Mouse (Mus musculus) layer of hippocampus, adult 9-10 months (tissue): ENCODE results near the gene Ndufs8.
"Not testable (repeated sequence)": the region's sequence is repeated elsewhere in the genome, so short reads cannot be mapped to it uniquely, and the experiment has no call there.

Source experiments
- DNase-seq: peaks from one replicate; pipeline ENCODE4 v3.0.0; 2022; ENCODE audit warnings: low spot score

Ndufs8 gene

DNA sequence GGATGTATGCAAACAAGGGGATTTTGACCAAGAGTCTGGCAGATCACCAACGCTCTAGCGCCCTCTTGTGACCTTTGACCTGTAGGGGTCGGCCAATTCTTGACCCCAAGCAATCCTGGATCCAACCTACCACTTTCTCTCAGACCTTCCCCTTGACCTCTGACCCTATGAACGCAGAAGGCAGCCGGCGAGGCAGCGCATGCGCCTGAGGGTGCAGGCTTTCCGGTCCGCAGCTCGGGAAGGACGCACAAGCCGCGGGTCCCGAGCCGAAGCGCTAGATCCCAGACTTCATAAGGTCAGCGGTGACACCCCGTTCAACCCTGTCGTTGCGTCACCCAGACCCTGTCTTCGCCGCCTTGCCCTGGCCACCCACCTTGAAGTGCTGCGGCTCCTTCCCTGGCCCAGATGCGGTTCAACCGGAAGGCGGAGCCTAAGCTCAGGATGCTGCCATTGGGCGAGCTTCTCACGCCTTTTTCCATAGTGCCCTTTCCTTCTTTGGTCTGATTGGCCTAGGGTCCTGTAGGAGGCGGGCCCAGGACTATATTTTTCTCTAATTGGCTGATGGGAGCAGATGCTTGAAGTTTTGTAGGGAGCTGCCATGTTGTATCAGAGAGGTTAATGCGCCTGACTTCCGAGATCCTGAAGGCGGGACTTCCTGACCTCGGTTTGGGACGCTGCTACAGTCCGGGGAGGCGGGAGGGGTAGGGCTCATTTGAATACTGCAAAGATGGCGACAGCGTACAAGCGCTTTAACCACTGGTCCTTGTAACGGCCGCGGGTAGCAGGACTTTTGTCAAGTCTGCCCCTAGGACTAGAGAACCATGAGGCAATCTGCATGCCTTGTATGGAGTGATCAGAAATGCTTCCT lies at the start of gene Ndufs8:
Gene Ndufs8, minus strand, starts transcription at position 438 of the 868 bp plus-strand sequence.
- peak; percentile 98 for DNase-seq

DNA sequence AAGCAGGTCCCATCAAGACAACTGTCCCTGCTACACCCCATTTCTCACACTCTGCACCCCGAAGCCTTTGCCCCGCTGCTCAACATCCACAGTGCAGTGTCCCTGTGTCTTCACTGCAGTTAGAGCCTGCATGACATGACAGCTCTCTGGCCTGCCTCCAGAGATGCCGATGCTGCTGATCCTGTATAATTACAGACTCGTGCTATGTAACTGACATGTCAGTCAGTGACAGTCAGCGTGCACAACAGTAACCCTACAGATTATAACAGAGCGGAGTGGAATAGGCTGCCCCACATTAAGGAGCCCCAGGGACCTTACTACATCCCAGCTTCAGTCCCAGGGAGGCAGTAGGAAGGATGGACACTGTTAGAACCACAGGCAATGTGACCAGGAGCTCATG lies 49.2 kb upstream of the Ndufs8 start:
- DNase-seq, result not testable (repeated sequence)

GRCm38 (mm10) chr19:3960211-3960610 lies 47.6 kb upstream of the Ndufs8 start:
- DNase-seq, result no peak

GRCm38 (mm10) chr19:3959030-3959429 lies 46.5 kb upstream of the Ndufs8 start:
- no peak for DNase-seq

- no peak for DNase-seq
Observed at GRCm38 (mm10) chr19:3958470-3958869, 45.9 kb upstream of the Ndufs8 start, which contains the start of gene Aldh3b3. Gene Aldh3b3, plus strand, starts transcription at chr19:3958645.

DNA sequence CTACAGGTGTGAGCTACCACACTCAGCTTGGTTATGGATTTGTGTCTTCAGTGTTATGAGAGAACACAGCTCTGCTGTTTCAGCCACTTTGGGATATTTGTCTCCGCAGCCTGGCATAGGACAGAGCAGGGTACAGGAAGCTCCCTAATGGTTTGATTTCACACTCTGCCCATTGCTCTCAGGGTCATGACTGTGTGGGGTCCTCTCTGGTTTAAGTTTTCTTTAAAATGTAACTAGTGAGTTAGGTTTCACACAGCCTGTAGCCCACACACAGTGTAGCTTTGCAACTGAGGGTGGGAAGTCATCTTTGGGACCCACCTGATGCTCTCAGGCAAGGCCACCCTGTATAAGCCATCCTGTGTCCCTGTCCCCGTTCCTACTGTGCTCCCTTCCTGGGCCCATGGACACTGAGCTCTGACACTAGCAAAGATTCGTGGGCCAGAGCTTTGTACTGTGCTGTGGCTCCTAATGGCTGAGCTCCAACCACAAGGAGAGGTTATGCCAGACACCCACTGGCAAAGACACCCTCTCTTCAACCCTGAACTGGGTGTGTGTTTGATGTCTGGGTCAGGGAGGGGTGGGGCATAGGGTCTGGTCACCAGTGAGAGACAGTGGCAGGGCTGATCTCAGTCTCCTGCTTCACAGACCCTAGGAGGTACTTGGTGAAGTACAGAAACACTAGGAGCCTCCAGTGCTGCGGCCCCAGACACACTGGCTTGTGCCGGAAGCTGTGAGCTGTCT lies 44.9 kb upstream of the Ndufs8 start:
- not testable (repeated sequence) for DNase-seq

- no peak for DNase-seq
Observed at GRCm38 (mm10) chr19:3955804-3956203, 43.2 kb upstream of the Ndufs8 start.

DNA sequence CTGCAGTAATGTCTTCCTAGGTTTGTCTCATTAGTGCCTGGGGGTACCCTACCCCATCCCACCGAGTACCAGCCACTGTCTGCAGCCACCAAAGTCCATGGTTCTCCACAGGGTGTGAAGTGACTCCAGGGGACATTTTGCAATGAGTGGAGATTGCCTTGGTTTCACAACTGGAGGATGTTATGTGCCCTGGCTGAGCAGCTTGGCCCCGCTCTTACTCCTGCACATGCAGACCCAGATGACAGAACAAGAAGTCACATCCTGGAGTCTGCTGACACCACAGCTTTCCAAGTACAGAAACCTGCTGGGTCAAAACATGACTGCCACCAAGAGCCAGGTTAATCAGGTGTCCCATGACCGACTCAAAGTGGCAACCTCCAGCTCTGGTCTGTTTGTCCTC lies 42.5 kb upstream of the Ndufs8 start:
- DNase-seq, result no peak

GRCm38 (mm10) chr19:3952099-3952498 lies 39.5 kb upstream of the Ndufs8 start:
- no peak for DNase-seq

GRCm38 (mm10) chr19:3951461-3951860 lies 38.9 kb upstream of the Ndufs8 start:
- no peak for DNase-seq

- no peak for DNase-seq
Observed at GRCm38 (mm10) chr19:3950331-3950730, 37.8 kb upstream of the Ndufs8 start.

DNA sequence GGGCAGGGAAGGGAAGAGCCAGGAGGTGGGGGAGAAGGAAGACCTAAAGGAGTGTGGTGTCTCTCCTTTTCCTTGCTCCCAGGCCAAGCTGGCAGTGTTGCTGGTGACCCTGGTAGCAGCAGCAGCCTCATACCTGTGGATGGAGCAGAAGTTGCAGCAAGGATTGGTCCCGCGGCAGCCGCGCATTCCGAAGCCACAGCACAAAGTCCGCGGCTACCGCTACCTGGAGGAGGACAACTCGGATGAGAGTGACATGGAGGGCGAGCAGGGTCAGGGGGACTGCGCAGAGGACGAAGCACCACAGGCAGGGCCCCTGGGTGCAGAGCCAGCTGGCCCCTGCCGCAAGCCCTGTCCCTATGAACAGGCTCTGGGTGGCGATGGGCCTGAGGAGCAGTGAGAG lies 36.0 kb upstream of the Ndufs8 start:
- no peak for DNase-seq

- DNase-seq, result no peak
Observed at GRCm38 (mm10) chr19:3947813-3948212, 35.2 kb upstream of the Ndufs8 start.

DNA sequence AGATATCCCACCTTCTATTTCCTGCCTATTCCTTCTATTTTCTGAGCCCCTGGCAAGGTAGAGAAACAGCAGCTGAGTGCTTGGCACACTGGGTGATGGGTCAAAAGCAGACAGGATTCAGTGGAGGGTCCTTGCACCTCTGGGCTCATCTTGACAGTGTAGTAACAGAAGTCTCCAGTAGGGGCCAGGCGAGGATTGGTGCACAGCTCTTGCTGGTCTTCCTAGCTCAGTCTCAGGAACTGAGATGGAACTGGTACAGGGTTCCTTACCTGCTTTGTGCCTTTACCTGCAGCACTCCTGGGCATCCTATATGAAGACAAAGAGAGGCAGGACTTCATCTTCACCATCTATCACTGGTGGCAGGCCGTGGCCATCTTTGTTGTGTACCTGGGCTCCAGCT lies 34.1 kb upstream of the Ndufs8 start:
- DNase-seq, result peak; percentile 53

GRCm38 (mm10) chr19:3945872-3946564 lies 33.4 kb upstream of the Ndufs8 start:
- DNase-seq, result no peak

GRCm38 (mm10) chr19:3942986-3943735 lies 30.6 kb upstream of the Ndufs8 start:
- DNase-seq, result no peak

GRCm38 (mm10) chr19:3942315-3942714 lies 29.7 kb upstream of the Ndufs8 start:
- DNase-seq, result no peak

- DNase-seq, result no peak
Observed at GRCm38 (mm10) chr19:3935896-3936850, 23.6 kb upstream of the Ndufs8 start.

DNA sequence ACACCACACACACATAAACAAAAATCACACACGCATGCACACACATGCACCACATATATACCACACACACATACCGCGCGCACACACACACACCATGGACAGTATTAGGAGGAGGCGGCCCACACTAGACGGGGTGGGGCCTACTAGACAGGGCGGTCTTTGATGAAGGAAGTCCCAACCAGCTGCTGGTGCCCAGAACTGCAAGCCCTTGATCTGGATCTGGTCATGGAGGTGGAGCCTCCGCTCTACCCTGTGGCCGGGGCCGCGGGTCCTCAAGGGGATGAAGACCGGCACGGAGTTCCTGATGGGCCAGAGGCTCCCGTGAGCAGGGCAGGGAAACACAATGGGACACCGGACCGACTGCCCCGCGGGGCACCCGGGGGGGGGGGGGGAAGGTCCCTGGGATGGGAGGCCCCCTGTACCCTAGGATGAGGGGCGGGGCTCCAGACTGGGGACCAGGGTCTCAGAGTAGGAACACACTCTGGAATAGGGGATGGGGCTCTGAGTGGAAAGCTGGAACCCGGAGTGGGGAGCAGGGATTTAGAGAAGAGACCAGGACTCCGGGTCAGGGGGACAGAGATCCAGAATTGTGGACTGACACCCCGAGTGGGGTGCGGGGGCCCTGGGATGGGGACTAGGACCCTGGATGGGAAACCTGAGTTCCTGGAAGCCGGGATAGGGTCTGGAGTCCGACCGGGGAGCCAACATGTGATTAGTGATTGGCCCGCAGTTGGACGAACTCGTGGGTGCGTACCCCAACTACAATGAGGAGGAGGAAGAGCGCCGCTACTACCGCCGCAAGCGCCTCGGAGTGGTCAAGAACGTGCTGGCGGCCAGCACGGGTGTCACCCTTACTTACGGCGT lies 22.7 kb upstream of the Ndufs8 start, which contains the start of gene Unc93b1:
Gene Unc93b1, plus strand, starts transcription at position 155 of the 864 bp plus-strand sequence.
- no peak for DNase-seq

- no peak for DNase-seq
Observed at GRCm38 (mm10) chr19:3931716-3932115, 19.1 kb upstream of the Ndufs8 start.
